Mouse (Mus musculus): Measurements from ENCODE around the gene Sorl1. TPM values are rescaled to one million over a fixed set of nuclear protein-coding genes. Genes with fewer than 3 reads are reported as not detected.

Gene Sorl1
- polyA plus RNA-seq, 1 experiment from 2014 or later = 5.4 TPM

GRCm38 (mm10) chr9:42036885-42037284, 87.2 kb downstream of the Sorl1 start:
- H3K9me3 ChIP-seq = no peaks in the 10 kb centered on the region
- no peak for ATAC-seq (ENCODE audit: low FRiP score, low read depth)
- no peaks in the 10 kb centered on the region for H3K27me3 ChIP-seq
- H3K4me1 ChIP-seq = peaks cover 26% of the 10 kb centered on the region
- H3K4me3 ChIP-seq = no peak overlapping the region
- H3K4me2 ChIP-seq (replicated peaks) = no peak overlapping the region
- H3K9ac ChIP-seq = no peak overlapping the region
- 94% methylated on average over 11 of the region's 11 CpGs for WGBS
- no peak overlapping the region for H3K27ac ChIP-seq
- no peaks in the 10 kb centered on the region for H3K36me3 ChIP-seq

- H3K4me3 ChIP-seq = no peak overlapping the region
- H3K27ac ChIP-seq = no peak overlapping the region
- H3K27me3 ChIP-seq = no peaks in the 10 kb centered on the region
- H3K9me3 ChIP-seq = no peaks in the 10 kb centered on the region
- 0 out of 2 replicates have a peak, but pooled peaks cover 7% of the 10 kb centered on the region for H3K36me3 ChIP-seq
- H3K4me1 ChIP-seq = peaks cover 26% of the 10 kb centered on the region
- H3K9ac ChIP-seq = no peak overlapping the region
- H3K4me2 ChIP-seq (replicated peaks) = no peak overlapping the region
- no peak for ATAC-seq (ENCODE audit: low FRiP score, low read depth)
- 66% methylated on average over 5 of the region's 5 CpGs for WGBS
Measured at GRCm38 (mm10) chr9:42035995-42036394, 88.1 kb downstream of the Sorl1 start.

- Histone ChIP-seq H3K9ac (no peak overlapping the region), H3K27me3 (no peaks in the 10 kb centered on the region), H3K4me2 (replicated peaks) (no peak overlapping the region), H3K9me3 (no peaks in the 10 kb centered on the region), H3K27ac (no peak overlapping the region), H3K4me3 (no peak overlapping the region), H3K4me1 (peaks cover 26% of the 10 kb centered on the region), H3K36me3 (0 out of 2 replicates have a peak, but pooled peaks cover 9% of the 10 kb centered on the region)
- WGBS = 59% methylated on average over 12 of the region's 12 CpGs
- ATAC-seq (ENCODE audit: low FRiP score, low read depth) = no peak
Measured at GRCm38 (mm10) chr9:42035213-42035765, 88.8 kb downstream of the Sorl1 start.

GRCm38 (mm10) chr9:42034116-42034520, 90.0 kb downstream of the Sorl1 start:
- no peak overlapping the region for H3K27ac ChIP-seq
- WGBS = 82% methylated on average over 9 of the region's 9 CpGs
- ATAC-seq (ENCODE audit: low FRiP score, low read depth) = no peak
- H3K9me3 ChIP-seq = no peaks in the 10 kb centered on the region
- no peak overlapping the region for H3K4me3 ChIP-seq
- H3K4me1 ChIP-seq = peaks cover 18% of the 10 kb centered on the region
- H3K4me2 ChIP-seq (replicated peaks) = no peak overlapping the region
- H3K36me3 ChIP-seq = 0 out of 2 replicates have a peak, but pooled peaks cover 10% of the 10 kb centered on the region
- H3K27me3 ChIP-seq = no peaks in the 10 kb centered on the region
- no peak overlapping the region for H3K9ac ChIP-seq

GRCm38 (mm10) chr9:42033291-42034115, 90.6 kb downstream of the Sorl1 start:
- peaks cover 15% of the 10 kb centered on the region for H3K4me1 ChIP-seq
- H3K9me3 ChIP-seq = no peaks in the 10 kb centered on the region
- no peak overlapping the region for H3K9ac ChIP-seq
- no peak overlapping the region for H3K4me3 ChIP-seq
- no peak overlapping the region for H3K27ac ChIP-seq
- 57% methylated on average over 19 of the region's 19 CpGs for WGBS
- ATAC-seq (ENCODE audit: low FRiP score, low read depth) = no peak
- no peak overlapping the region for H3K4me2 ChIP-seq (replicated peaks)
- H3K36me3 ChIP-seq = 0 out of 2 replicates have a peak, but pooled peaks cover 10% of the 10 kb centered on the region
- no peaks in the 10 kb centered on the region for H3K27me3 ChIP-seq

- 64% methylated on average over 9 of the region's 9 CpGs for WGBS
- H3K4me3 ChIP-seq = no peak overlapping the region
- H3K36me3 ChIP-seq = 0 out of 2 replicates have a peak, but pooled peaks cover 10% of the 10 kb centered on the region
- peaks cover 15% of the 10 kb centered on the region for H3K4me1 ChIP-seq
- H3K27ac ChIP-seq = no peak overlapping the region
- H3K9me3 ChIP-seq = no peaks in the 10 kb centered on the region
- H3K9ac ChIP-seq = no peak overlapping the region
- no peak for ATAC-seq (ENCODE audit: low FRiP score, low read depth)
- no peak overlapping the region for H3K4me2 ChIP-seq (replicated peaks)
- no peaks in the 10 kb centered on the region for H3K27me3 ChIP-seq
Measured at GRCm38 (mm10) chr9:42032419-42032818, 91.7 kb downstream of the Sorl1 start.

GRCm38 (mm10) chr9:42028807-42029206, 95.3 kb downstream of the Sorl1 start:
- no peak overlapping the region for H3K9ac ChIP-seq
- WGBS = 54% methylated on average over 4 of the region's 4 CpGs
- no peak overlapping the region for H3K4me2 ChIP-seq (replicated peaks)
- ATAC-seq (ENCODE audit: low FRiP score, low read depth) = no peak
- 0 out of 2 replicates have a peak, but pooled peaks cover 10% of the 10 kb centered on the region for H3K36me3 ChIP-seq
- no peak overlapping the region for H3K4me3 ChIP-seq
- H3K27ac ChIP-seq = no peak overlapping the region
- peaks cover 13% of the 10 kb centered on the region for H3K4me1 ChIP-seq
- H3K9me3 ChIP-seq = no peaks in the 10 kb centered on the region
- no peaks in the 10 kb centered on the region for H3K27me3 ChIP-seq

GRCm38 (mm10) chr9:42024257-42024656, 99.8 kb downstream of the Sorl1 start:
- no peak overlapping the region for H3K9ac ChIP-seq
- no peak overlapping the region for H3K4me2 ChIP-seq (replicated peaks)
- H3K4me3 ChIP-seq = no peak overlapping the region
- H3K4me1 ChIP-seq = peaks cover 11% of the 10 kb centered on the region
- no peak for ATAC-seq (ENCODE audit: low FRiP score, low read depth)
- 73% methylated on average over 9 of the region's 9 CpGs for WGBS
- H3K36me3 ChIP-seq = no peaks in the 10 kb centered on the region
- H3K27me3 ChIP-seq = no peaks in the 10 kb centered on the region
- no peaks in the 10 kb centered on the region for H3K9me3 ChIP-seq
- no peak overlapping the region for H3K27ac ChIP-seq

- no peaks in the 10 kb centered on the region for H3K9me3 ChIP-seq
- no peaks in the 10 kb centered on the region for H3K36me3 ChIP-seq
- H3K4me1 ChIP-seq = peaks cover 12% of the 10 kb centered on the region; the same call in 1 of the 2 replicates
- H3K27me3 ChIP-seq = no peaks in the 10 kb centered on the region
- no peak for ATAC-seq (ENCODE audit: low FRiP score, low read depth)
- 60% methylated on average over 3 of the region's 3 CpGs for WGBS
- no peak overlapping the region for H3K4me2 ChIP-seq (replicated peaks)
- H3K9ac ChIP-seq = no peak overlapping the region
- no peak overlapping the region for H3K27ac ChIP-seq
- no peak overlapping the region for H3K4me3 ChIP-seq
Measured at GRCm38 (mm10) chr9:42023383-42023782, 100.7 kb downstream of the Sorl1 start.

GRCm38 (mm10) chr9:42022318-42022717, 101.8 kb downstream of the Sorl1 start:
- H3K9me3 ChIP-seq = no peaks in the 10 kb centered on the region
- H3K36me3 ChIP-seq = no peaks in the 10 kb centered on the region
- H3K27me3 ChIP-seq = no peaks in the 10 kb centered on the region
- ATAC-seq (ENCODE audit: low FRiP score, low read depth) = no peak
- no peak overlapping the region for H3K4me2 ChIP-seq (replicated peaks)
- WGBS = 90% methylated on average over 12 of the region's 12 CpGs
- H3K9ac ChIP-seq = no peak overlapping the region
- no peak overlapping the region for H3K4me3 ChIP-seq
- H3K27ac ChIP-seq = no peak overlapping the region
- H3K4me1 ChIP-seq = peaks cover 12% of the 10 kb centered on the region; the same call in 1 of the 2 replicates

GRCm38 (mm10) chr9:42019308-42020031, 104.6 kb downstream of the Sorl1 start:
- Histone ChIP-seq H3K9me3 (peaks cover 6% of the 10 kb centered on the region; the same call in 1 of the 2 replicates), H3K27ac (no peak overlapping the region), H3K9ac (no peak overlapping the region), H3K4me1 (peaks cover 9% of the 10 kb centered on the region; the same call in 1 of the 2 replicates), H3K4me2 (replicated peaks) (no peak overlapping the region), H3K27me3 (no peaks in the 10 kb centered on the region), H3K36me3 (peaks cover 11% of the 10 kb centered on the region), H3K4me3 (no peak overlapping the region)
- ATAC-seq (ENCODE audit: low FRiP score, low read depth) = no peak
- 42% methylated on average over 7 of the region's 7 CpGs for WGBS

GRCm38 (mm10) chr9:42008501-42008900, 115.6 kb downstream of the Sorl1 start:
- Histone ChIP-seq H3K9me3 (no peaks in the 10 kb centered on the region), H3K27me3 (0 out of 2 replicates have a peak, but pooled peaks cover 5% of the 10 kb centered on the region), H3K4me1 (peaks cover 18% of the 10 kb centered on the region), H3K27ac (no peak overlapping the region), H3K4me3 (no peak overlapping the region), H3K9ac (no peak overlapping the region), H3K4me2 (replicated peaks) (no peak overlapping the region), H3K36me3 (0 out of 2 replicates have a peak, but pooled peaks cover 3% of the 10 kb centered on the region)
- WGBS = 91% methylated on average over 5 of the region's 5 CpGs
- ATAC-seq (ENCODE audit: low FRiP score, low read depth) = no peak
